Mouse (Mus musculus) hindlimb bud, embryonic 11.5 days (tissue): ENCODE measurements at regions not wholly inside any gene's neighbourhood (a gene's known extent, or its start where the extent isn't known, plus 50 kb on each side); places are given as distances from the start of the nearest gene placed in this dataset.
A peak's percentile ranks its signal among the peaks of the same experiment; 100 is the strongest.

Experiments
- DNase-seq: peaks from one replicate; pipeline ENCODE4 v3.0.0-alpha.2; 2012; ENCODE audit warnings: low read depth, low spot score; ENCODE audit errors: extremely low spot score

DNA sequence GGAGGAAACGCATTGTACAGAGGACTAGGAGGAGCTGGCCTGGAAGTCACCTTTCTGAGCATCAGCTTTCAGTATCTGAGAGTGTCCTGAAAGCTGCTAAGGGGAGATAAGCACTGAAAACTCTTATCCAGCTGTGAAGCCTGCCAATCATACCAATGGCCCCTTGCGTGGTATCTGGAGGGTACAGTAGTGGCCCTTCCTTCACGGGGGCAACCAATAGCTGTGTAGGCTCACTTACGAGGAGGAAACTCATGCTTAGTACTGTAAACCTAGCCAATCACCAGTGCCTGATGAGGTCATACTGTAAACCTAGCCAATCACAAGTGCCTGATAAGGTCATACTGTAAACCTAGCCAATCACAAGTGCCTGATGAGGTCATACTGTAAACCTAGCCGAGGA, 231.7 kb upstream of the Fam241a start:
- no peak for DNase-seq

DNA sequence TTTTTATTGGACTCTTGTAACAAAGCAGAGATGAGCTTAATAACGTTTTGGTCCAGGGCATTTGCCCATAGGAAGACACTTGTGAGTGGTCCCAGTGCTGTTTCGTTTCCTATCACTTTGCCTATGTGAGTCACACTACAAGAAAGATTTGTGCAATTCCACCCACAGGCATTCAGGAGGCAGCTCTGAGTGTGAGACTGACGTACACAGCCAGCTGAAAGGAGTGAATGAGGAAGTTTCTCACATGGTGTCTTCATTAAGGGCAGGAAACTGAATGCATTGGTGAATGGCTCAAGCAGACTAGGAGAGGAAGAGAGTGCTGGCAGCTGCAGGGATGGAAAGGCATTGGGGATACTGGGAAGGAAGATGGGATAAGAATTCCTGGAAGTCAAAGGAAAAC, 230.5 kb upstream of the Fam241a start:
- DNase-seq, result no peak

DNA sequence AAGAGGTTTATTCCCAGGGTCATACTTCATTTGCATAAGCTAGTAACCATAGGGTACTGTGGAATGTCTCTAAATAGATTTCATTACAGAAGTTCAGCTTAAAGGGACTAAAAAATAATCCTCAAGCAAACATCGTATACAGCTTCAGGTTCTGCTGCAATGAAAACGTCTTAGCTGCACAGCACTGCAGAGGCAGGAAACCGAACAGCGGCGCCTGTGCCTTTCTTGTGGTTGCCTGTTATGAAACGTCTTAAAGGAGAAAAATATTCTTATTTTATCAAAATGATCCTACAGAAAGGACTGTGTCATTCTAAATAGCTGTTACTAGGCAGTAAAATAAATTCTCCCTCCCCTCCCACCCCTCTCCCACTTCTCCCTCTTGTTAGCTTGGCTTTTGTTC, 226.0 kb upstream of the Fam241a start:
- no peak for DNase-seq

GRCm38 (mm10) chr3:128120647-128121440, 224.7 kb upstream of the Fam241a start:
- no peak for DNase-seq

GRCm38 (mm10) chr3:128113209-128113608, 217.1 kb upstream of the Fam241a start:
- no peak for DNase-seq

- DNase-seq, result no peak
Measured at GRCm38 (mm10) chr3:128110406-128110805, 214.3 kb upstream of the Fam241a start.

- DNase-seq, result no peak
Measured at GRCm38 (mm10) chr3:128104516-128104915, 208.4 kb upstream of the Fam241a start.

DNA sequence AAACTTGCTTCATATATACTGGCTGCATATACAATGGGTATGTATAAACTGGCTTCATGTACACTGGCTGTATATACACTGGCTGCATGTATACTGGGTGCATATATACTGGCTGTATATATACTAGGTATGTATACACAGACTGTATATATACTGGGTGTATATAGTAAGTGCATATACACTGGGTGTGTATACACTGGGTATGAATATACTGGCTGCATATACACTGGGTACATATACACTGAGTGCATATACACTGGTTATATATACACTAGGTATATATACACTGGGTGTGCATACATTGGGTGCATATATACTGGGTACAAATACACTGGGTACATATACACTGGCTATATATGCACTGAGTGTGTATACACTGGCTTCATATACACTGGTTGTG, 196.9 kb upstream of the Fam241a start:
- DNase-seq, result no peak

DNA sequence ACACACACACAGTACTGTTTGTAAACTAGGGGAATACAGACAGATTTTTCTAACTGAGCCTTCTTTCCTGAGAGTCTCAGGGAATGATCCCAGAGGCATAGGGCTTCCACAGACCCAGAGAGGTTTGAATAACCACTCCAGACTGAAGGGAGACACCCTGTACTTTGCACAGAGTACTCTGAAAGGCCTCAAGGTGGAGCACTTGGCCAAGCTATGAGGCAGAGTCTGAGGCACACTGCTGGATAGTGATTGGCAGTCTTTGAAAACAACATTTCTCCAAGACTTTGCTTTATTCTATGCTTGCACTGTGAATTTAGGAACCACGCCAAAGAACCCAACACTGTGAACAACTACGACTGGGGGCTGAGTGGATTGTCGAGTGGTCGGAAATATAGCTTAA, 192.1 kb upstream of the Fam241a start:
- peak; percentile 24 for DNase-seq

- no peak for DNase-seq
Measured at GRCm38 (mm10) chr3:128087163-128087562, 191.0 kb upstream of the Fam241a start.

GRCm38 (mm10) chr3:128082463-128082862, 186.3 kb upstream of the Fam241a start:
- no peak for DNase-seq

DNA sequence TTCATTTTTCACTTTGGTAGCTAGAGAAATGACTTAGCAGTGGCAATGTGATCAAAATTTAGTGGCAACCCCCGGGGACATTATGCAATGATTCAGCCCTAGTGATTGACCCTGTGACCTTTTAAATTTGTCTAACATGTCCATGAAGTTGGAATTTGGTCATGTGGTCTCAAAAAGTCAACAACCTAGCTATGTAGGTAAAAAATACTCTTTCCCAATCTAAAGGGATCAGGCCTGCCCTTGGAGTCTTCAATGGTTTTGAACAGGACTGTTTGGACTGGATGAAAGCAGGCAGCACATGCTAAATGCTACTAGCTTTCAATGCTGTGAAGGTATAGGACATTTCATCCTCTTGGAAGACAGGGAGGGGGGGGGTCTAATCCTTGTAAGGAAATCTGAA, 185.3 kb upstream of the Fam241a start:
- DNase-seq, result no peak

- DNase-seq, result no peak
Measured at GRCm38 (mm10) chr3:128067861-128068260, 171.7 kb upstream of the Fam241a start.

GRCm38 (mm10) chr3:128054031-128054430, 157.9 kb upstream of the Fam241a start:
- DNase-seq, result no peak

GRCm38 (mm10) chr3:128043709-128044108, 147.6 kb upstream of the Fam241a start:
- no peak for DNase-seq

DNA sequence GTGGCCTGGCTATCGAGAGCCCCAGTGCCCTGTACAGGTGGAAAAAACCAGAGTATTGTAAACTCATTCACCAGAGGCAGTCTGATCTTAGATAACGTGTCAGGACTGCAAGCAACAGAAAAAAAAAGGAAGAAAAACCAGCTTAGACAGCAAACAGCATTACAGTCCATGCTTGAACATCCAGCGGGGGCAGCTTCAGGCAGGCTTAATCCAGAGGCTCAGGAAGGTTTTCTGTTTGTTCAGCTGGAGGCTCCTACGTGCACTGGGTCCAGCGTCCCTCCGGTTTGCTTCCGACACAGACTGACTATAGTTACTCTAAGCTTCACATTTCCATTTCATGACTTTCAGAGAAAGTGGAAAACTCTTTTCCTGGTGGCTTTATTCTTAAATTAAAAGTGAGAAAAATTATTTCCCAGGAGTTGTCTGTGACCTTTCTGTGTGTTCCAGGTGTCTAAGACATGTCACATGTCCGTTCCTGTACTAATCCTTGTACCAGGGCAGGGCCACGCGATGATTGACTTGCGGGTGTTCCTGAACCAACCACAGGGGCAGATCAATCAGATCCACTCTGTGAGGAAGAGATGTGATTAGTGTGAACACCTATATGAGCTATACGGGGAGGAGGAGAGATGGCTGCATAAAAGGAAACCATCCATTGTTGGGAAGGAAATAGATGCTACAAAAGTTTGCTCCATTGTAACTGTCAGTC, 144.4 kb upstream of the Fam241a start:
- no peak for DNase-seq

- no peak for DNase-seq
Measured at GRCm38 (mm10) chr3:128039185-128039584, 143.1 kb upstream of the Fam241a start.

DNA sequence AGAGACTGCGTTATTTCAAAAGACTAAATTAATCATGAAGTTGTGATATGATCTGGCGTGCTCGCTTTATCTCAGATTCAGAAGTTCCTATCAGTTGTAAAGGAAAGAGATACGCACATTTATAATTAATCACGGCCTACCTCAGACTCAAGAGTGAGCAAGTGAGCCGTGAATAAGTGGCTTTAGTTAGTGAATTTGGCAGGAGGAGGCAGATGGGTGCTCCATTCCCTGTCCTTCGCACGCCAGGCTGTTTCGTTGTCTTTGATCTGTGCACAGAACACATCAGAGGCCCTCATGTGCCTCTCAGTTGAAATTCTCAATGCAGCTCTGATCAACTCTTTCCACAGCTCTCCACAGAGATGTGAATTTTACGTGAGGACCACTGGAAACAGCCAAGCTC, 140.4 kb upstream of the Fam241a start:
- no peak for DNase-seq

- DNase-seq, result no peak
Measured at GRCm38 (mm10) chr3:128030352-128030751, 134.2 kb upstream of the Fam241a start.

DNA sequence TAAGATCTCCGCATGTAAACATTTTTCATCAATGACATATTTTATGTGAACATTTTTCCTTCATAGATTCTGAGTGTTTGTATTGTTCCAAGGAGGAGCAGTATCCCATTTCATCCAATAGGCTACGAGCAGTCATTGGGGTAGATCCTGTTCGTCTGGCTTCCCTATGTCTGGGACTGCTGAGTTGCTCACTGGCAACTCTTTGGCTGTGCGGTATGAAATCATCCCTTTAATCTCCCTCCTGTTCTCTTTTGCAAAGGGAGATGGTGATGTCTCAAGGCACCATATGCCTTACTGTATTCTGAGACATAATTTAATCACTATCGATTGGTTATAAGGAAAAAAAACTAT, 133.4 kb upstream of the Fam241a start:
- no peak for DNase-seq

DNA sequence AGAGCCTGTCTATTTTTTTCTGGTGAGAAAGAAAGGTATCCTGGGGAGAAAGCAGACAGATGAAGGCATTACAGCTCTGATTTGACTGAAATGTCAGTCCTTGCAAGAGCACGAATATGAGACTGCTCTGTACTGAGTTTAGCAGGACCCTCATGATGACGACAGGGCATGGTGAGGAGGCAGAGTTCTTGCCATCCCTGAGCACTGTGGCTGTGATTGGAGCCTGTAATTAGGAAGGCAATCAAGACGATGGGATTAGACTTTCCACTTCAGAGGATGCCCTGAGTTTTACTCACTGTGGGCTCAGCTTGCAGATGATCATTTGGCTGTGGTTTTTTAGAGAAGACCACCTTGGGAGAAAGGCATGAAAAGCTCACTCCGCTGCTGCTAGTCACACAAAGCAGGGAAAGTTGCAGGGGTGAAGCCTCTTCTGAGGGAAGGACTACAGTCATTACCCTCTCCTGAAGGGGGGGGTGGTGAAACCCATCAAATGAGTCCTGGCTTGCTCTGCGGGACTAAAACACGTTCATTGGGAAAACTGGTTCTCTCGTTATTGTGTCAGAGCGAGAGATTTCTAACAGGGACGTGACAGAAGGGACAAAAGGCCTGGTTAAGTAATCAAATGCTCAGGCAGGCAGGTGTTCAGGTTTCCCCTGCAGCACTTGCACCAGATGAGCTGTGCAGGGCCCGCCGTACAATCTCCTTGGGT, 132.9 kb upstream of the Fam241a start:
- DNase-seq, result no peak

GRCm38 (mm10) chr3:128024856-128025255, 128.7 kb upstream of the Fam241a start:
- no peak for DNase-seq
